Mouse (Mus musculus) common myeloid progenitor, adult 5-6 weeks (primary cell): ENCODE measurements around the gene Cramp1l. TPM values are rescaled to one million over a fixed set of nuclear protein-coding genes. Genes with fewer than 3 reads are reported as not detected.
"Not testable (repeated sequence)": the region's sequence is repeated elsewhere in the genome, so short reads cannot be mapped to it uniquely, and the experiment has no call there.

Experiments
- ATAC-seq: replicated peaks from 2 replicates; pipeline ENCODE4 v1.8.0; 2016; ENCODE audit warnings: low read depth, mild to moderate bottlenecking, moderate TSS enrichment, inconsistent platforms; ENCODE audit not compliant: poor library complexity, severe bottlenecking
- total RNA-seq: library from RNA; stranded (forward); fragments of 200-1000, 187-1606 nt; gene quantifications from 2 replicates; pipeline ENCODE4 v1.2.3, GENCODE M21; 2017

Gene Cramp1l
- total RNA-seq, 1 experiment from 2014 or later = 14.8 TPM

DNA sequence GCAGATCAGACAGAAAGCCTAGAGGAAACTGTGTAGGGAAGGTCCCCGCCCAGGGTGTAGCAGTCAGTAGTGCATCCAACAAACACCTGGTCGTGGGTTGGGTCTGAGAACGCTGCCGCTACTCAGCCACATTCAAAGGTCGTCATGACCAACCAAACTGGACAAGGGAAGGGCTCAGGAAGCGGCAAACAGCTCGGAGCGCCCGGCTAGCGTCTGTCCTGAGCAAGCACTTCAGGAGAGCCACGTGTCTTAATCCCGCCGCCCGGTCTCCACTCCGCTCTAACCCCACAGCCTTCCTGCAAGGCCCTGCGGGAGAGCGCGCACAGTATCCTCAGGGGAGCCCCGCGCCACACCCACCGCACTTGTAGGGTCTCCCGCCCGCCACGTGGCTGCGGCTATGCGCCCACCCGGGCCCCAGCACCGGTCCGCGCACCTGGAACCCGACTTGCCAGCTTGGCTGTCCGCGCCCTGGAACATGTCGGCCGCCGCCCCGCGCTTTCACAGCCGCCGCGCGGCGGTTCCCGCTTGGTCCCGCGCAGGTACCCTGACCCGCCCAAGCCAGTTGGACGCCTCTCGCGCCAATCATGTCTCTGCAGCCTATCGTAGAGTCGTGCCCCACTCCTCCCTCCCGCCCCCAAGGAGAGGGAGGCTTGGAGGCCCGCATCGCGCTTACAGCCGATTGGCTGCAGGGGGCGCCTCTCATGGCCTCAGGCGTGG lies 55.3 kb downstream of the Cramp1l start, which contains the start of gene Jpt2:
TSS of gene Jpt2 (minus strand) at position 555 of the 717 bp plus-strand sequence.
- peak; percentile 99 for ATAC-seq

DNA sequence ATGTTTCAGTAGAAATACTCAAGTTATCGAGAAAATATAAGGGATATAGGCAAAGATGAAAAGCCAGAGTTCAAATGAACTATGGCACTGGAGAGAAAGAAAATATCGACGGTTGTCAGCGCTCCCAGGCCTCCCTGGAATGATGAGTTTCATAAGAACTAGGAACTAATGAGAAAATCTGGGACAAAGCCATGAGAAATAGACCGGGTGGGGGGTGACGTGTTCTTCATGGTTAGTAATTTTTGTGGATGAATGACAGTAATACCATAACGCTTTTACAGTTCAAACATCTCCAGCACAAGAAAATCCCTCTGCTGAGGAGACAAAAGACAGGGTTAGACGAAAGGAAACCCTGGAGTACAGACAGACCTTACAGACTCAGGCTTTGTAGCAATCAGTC lies 56.2 kb downstream of the Cramp1l start:
- ATAC-seq = no peak

- no peak for ATAC-seq
Observed at GRCm38 (mm10) chr17:24953291-24953690, 62.3 kb downstream of the Cramp1l start.

DNA sequence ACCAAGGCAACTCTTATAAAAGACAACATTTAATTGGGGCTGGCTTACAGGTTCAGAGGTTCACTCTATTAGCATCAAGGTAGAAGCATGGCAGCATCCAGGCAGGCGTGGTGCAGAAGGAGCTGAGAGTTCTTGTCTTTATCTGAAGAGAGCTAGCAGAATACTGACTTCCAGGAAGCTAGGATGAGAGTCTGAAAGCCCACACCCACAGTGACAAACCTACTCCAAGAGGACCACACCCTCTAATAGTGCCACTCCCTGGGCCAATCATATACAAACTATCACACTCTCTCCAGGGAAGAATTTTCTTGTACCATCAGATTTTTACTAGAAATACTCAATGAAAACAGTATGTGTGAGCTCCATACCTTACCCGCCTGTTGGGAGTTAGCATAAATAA lies 64.9 kb downstream of the Cramp1l start:
- no peak for ATAC-seq

GRCm38 (mm10) chr17:24948204-24948603 lies 67.4 kb downstream of the Cramp1l start:
- no peak for ATAC-seq

- ATAC-seq = not testable (repeated sequence)
Observed at GRCm38 (mm10) chr17:24943589-24943988, 72.0 kb downstream of the Cramp1l start.

GRCm38 (mm10) chr17:24943036-24943435 lies 72.6 kb downstream of the Cramp1l start:
- ATAC-seq = no peak

DNA sequence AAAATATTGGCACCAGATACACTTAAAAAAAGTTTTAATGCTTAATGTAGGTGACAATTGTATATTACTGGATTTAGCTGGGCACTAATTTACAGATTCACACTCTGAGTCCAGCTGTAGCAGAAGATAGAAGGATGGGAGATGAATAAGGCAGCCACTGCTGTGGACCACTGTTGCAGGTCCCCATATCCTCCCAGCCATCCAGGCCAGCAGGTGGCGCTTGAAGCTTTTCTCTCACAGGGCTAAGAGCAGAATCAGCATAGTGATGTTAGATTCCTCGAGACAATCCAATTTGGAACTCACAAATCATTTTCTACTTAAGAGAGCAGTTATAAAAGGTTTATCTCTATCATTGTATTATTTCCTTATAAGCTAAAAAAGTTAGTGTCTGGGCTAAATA lies 73.1 kb downstream of the Cramp1l start:
- ATAC-seq = peak; percentile 87

- ATAC-seq = no peak
Observed at GRCm38 (mm10) chr17:24937266-24937665, 78.3 kb downstream of the Cramp1l start.

- peak; percentile 93 for ATAC-seq
Observed at GRCm38 (mm10) chr17:24936259-24937237, 79.0 kb downstream of the Cramp1l start, which contains the start of gene Mapk8ip3. Gene Mapk8ip3 (minus strand): TSS chr17:24936977.

- ATAC-seq = 0 out of 2 replicates have a peak, but pooled peaks have one; percentile 4
Observed at GRCm38 (mm10) chr17:24935666-24936065, 79.9 kb downstream of the Cramp1l start.

DNA sequence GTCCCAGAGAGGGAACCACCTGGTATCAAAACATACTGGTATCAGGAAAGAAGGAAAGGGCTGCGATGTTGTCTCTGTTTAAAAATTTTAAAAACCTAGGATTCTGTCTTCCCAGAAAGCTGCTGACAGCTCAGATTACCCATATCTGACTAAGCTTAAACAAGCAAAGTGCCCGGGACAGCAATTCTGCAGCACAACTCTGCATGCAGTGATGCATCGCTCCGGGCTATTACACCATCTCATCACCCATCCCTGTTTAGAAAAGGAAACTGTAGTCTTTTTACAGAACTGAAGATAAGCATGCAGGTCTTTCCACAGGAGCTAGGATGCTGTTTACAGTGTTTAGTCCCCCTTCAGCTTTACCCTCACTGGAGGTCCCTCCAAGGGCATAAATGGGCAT lies 80.7 kb downstream of the Cramp1l start:
- ATAC-seq = no peak

GRCm38 (mm10) chr17:24933163-24933562 lies 82.4 kb downstream of the Cramp1l start:
- no peak for ATAC-seq

- no peak for ATAC-seq
Observed at GRCm38 (mm10) chr17:24932431-24932830, 83.2 kb downstream of the Cramp1l start.

DNA sequence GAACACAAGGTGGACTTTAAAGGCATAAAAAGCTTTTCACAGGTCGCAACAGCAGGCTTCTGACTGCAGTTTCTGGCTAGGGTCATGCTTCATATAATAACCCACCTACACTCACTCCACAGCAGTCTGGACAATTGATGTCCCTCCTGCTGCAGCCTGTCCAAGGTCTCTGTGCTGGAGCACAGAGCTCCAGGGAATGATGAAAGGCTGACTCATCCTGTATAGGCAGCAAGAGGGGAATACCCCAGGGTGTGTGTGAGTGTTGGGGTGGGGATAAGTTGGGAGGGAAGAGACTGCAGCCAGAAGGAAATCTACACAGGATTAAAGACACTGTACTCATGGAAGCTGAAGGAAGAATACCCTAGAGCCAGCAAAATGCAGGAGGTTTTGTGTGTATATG lies 86.1 kb downstream of the Cramp1l start:
- ATAC-seq = no peak

- ATAC-seq = no peak
Observed at GRCm38 (mm10) chr17:24923246-24923645, 92.3 kb downstream of the Cramp1l start.

- ATAC-seq = no peak
Observed at GRCm38 (mm10) chr17:24913984-24914383, 101.6 kb downstream of the Cramp1l start.
